Mouse (Mus musculus) thymus, adult 18-20 months (tissue): ENCODE measurements at regions not wholly inside any gene's neighbourhood (a gene's known extent, or its start where the extent isn't known, plus 50 kb on each side); places are given as distances from the start of the nearest gene placed in this dataset.
A peak's percentile ranks its signal among the peaks of the same experiment; 100 is the strongest.

Experiments used
- DNase-seq, 2 experiments: peaks; one replicate each; pipeline ENCODE4 v3.0.0; 2022; ENCODE audit warnings: mixed read lengths in 2 of 2

GRCm38 (mm10) chr13:35079685-35080084 is 52.8 kb upstream of the Eci2 start:
- DNase-seq = no peak

- DNase-seq = no peak
Observed at GRCm38 (mm10) chr13:35085386-35085785, 58.5 kb upstream of the Eci2 start.

- no peak for DNase-seq
Observed at GRCm38 (mm10) chr13:35087246-35088040, 60.5 kb upstream of the Eci2 start.

GRCm38 (mm10) chr13:35091155-35091554 is 64.3 kb upstream of the Eci2 start:
- DNase-seq = no peak

GRCm38 (mm10) chr13:35119782-35120181 is 92.9 kb upstream of the Eci2 start:
- DNase-seq = no peak

- peak; percentile 55 to 79 for DNase-seq
Observed at GRCm38 (mm10) chr13:35129475-35129874, 102.6 kb upstream of the Eci2 start.

- DNase-seq = peak; percentile 11 to 41
Observed at GRCm38 (mm10) chr13:35131272-35132185, 104.6 kb upstream of the Eci2 start.

GRCm38 (mm10) chr13:35151629-35152028 is 124.7 kb upstream of the Eci2 start:
- DNase-seq = no peak

- no peak for DNase-seq
Observed at GRCm38 (mm10) chr13:35159456-35159855, 132.6 kb upstream of the Eci2 start.

GRCm38 (mm10) chr13:35160767-35161166 is 133.9 kb upstream of the Eci2 start:
- no peak for DNase-seq

GRCm38 (mm10) chr13:35166080-35166479 is 139.2 kb upstream of the Eci2 start:
- DNase-seq = no peak

GRCm38 (mm10) chr13:35166831-35167541 is 140.1 kb upstream of the Eci2 start:
- no peak for DNase-seq

- no peak for DNase-seq
Observed at GRCm38 (mm10) chr13:35171562-35172254, 144.8 kb upstream of the Eci2 start.

GRCm38 (mm10) chr13:35173522-35173921 is 146.6 kb upstream of the Eci2 start:
- no peak for DNase-seq

- no peak for DNase-seq
Observed at GRCm38 (mm10) chr13:35175587-35175986, 148.7 kb upstream of the Eci2 start.

- DNase-seq = no peak
Observed at GRCm38 (mm10) chr13:35177305-35177704, 150.4 kb upstream of the Eci2 start.

- DNase-seq = peak; percentile 78 to 88
Observed at GRCm38 (mm10) chr13:35189028-35189711, 162.3 kb upstream of the Eci2 start.

GRCm38 (mm10) chr13:35202069-35202468 is 175.2 kb upstream of the Eci2 start:
- no peak for DNase-seq

- DNase-seq = no peak
Observed at GRCm38 (mm10) chr13:35208319-35208718, 181.4 kb upstream of the Eci2 start.

GRCm38 (mm10) chr13:35209551-35209950 is 182.7 kb upstream of the Eci2 start:
- DNase-seq = no peak

GRCm38 (mm10) chr13:35211834-35212233 is 184.9 kb upstream of the Eci2 start:
- no peak for DNase-seq

- DNase-seq = no peak
Observed at GRCm38 (mm10) chr13:35212276-35212675, 185.4 kb upstream of the Eci2 start.
